Mouse (Mus musculus): ENCODE data around the gene Vipr2.

Vipr2 gene

GRCm38 (mm10) chr12:116159695-116160094, 82.2 kb downstream of the Vipr2 start:
- DNase-seq: no peak

GRCm38 (mm10) chr12:116165368-116165767, 87.8 kb downstream of the Vipr2 start:
- no peak for DNase-seq

DNA sequence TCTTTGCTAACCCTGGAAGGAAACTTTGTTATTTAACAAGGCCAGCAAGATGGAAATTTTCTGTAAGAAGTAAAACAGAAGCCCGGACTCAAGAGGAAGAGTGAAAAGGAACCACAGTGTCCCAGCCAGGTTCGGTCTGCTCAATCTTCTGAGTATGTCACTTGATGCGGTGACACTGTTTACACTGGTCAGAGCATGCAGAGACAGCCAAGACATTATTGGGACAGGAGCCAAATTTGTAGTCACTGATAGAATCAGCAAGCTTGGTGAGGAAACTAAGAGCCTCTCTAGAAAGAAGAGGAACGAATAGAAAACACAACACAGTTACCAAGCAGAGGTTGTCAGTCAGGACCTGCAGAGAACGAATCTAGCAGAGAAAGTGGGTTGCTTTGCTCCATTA, 92.1 kb downstream of the Vipr2 start:
- DNase-seq: no peak

DNA sequence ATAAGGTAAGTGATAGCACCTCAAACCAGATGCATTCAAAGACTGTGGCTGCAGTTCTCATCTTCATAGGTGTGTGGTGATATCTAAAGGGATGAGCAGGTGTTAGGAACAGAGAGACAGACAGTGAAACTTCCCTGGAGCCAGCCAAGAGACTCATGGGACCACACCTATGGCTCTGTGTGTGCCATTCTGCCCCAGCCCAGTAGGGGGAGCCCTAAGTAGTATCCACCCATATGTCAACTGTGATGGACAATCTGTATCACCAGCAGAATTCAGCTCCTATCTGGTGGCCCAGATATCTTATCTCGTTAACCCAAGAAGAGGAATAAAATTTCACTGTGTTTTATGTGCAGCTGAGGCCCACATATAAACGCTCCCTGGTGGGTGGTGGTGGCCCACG, 99.4 kb downstream of the Vipr2 start:
- peak in 1 of 2 experiments; percentile 38 for DNase-seq

GRCm38 (mm10) chr12:116181436-116182050, 104.0 kb downstream of the Vipr2 start:
- DNase-seq: no peak

- DNase-seq: no peak
Measured at GRCm38 (mm10) chr12:116182376-116182775, 104.8 kb downstream of the Vipr2 start.

GRCm38 (mm10) chr12:116183212-116183935, 105.8 kb downstream of the Vipr2 start:
- DNase-seq: no peak

GRCm38 (mm10) chr12:116193952-116194351, 116.4 kb downstream of the Vipr2 start:
- DNase-seq: no peak

DNA sequence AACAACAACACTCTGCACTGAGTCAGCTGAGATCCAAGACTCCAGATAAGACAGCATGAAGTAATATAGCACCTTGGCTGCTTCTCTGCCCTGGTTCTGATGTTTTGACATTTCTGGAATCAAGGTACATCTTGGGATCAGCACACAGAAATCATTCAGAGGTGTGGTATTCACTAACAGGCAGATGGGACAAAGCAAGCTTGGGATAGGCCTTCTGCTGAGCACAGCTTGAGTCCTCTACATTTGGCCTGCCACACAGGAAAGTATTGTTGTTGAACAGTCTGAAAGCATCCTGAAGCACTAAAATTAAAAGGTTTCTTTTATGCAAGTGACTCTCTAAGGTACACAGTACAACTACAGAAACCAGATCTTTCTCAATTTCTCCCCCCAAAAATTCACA, 117.1 kb downstream of the Vipr2 start:
- DNase-seq: no peak

All from kidney, postnatal 36 days (tissue).